Mouse (Mus musculus): ENCODE data around the gene Entpd3. TPM values are rescaled to one million over a fixed set of nuclear protein-coding genes. Genes with fewer than 3 reads are reported as not detected.

The Entpd3 gene
- polyA plus RNA-seq (2014; fragmentation: Illumina TruSeq; extraction: RNeasy Lipid Tissue Mini Kit (QIAGEN cat#74804); ENCODE audit: low read depth, low replicate concordance) = 0.79 TPM

GRCm38 (mm10) chr9:120539662-120540251 is at the start of gene Entpd3:
TSS of gene Entpd3 (plus strand) at chr9:120539818.

GRCm38 (mm10) chr9:120492010-120492399 is 47.6 kb upstream of the Entpd3 start, which contains the start of gene Eif1b:
TSS of gene Eif1b (plus strand) at chr9:120492232.

GRCm38 (mm10) chr9:120570741-120571592 is 31.3 kb downstream of the Entpd3 start, which contains the start of gene Rpl14:
TSS of gene Rpl14 (plus strand) at chr9:120571444.

Other genes starting within 250 kb of the Entpd3 start
- gene Myrip, start 238.3 kb upstream of the Entpd3 start, polyA plus RNA-seq (2014; fragmentation: Illumina TruSeq; extraction: RNeasy Lipid Tissue Mini Kit (QIAGEN cat#74804); ENCODE audit: low read depth, low replicate concordance) = 1.5 TPM
- 35.8 TPM for gene Eif1b, start 47.6 kb upstream of the Entpd3 start, polyA plus RNA-seq (2014; fragmentation: Illumina TruSeq; extraction: RNeasy Lipid Tissue Mini Kit (QIAGEN cat#74804); ENCODE audit: low read depth, low replicate concordance)
- 622 TPM for gene Rpl14, start 31.6 kb downstream of the Entpd3 start, polyA plus RNA-seq (2014; fragmentation: Illumina TruSeq; extraction: RNeasy Lipid Tissue Mini Kit (QIAGEN cat#74804); ENCODE audit: low read depth, low replicate concordance)

All from sigmoid colon, adult 10 weeks (tissue).